Mouse (Mus musculus) embryonic facial prominence, embryonic 15.5 days (tissue): ENCODE results near the gene Lrrc29. TPM values are rescaled to one million over a fixed set of nuclear protein-coding genes. Genes with fewer than 3 reads are reported as not detected.
A peak's percentile ranks its signal among the peaks of the same experiment; 100 is the strongest.

Experiments used
- ATAC-seq: fragments of 200-750 bp; cut with Nextera tagmentation; 2 replicates; pipeline ENCODE4 v1.8.0; 2017; ENCODE audit warnings: low read depth, moderate TSS enrichment; ENCODE audit not compliant: insufficient number of reproducible peaks, low FRiP score, low TSS enrichment
- H3K27ac ChIP-seq: fragments of 300-500 bp; sonication (generic); replicated peaks from 2 replicates; pipeline ENCODE4 v1.5.1; 2015; ENCODE audit warnings: mild to moderate bottlenecking, inconsistent platforms
- H3K27me3 ChIP-seq: fragments of 300-500 bp; sonication (generic); 2 replicates; pipeline ENCODE4 v1.6.1; 2015; ENCODE audit warnings: inconsistent platforms
- H3K36me3 ChIP-seq: fragments of 300-500 bp; sonication (generic); 2 replicates; pipeline ENCODE4 v1.6.1; 2015; ENCODE audit warnings: mild to moderate bottlenecking, inconsistent platforms
- H3K4me1 ChIP-seq: fragments of 300-500 bp; sonication (generic); 2 replicates; pipeline ENCODE4 v1.6.1; 2015; ENCODE audit warnings: inconsistent platforms
- H3K4me2 ChIP-seq: fragments of 300-500 bp; sonication (generic); replicated peaks from 2 replicates; pipeline ENCODE4 v1.6.1; 2015; ENCODE audit warnings: mild to moderate bottlenecking, inconsistent platforms
- H3K4me3 ChIP-seq: fragments of 300-500 bp; sonication (generic); replicated peaks from 2 replicates; pipeline ENCODE4 v1.5.1; 2015; ENCODE audit warnings: mild to moderate bottlenecking, inconsistent platforms
- H3K9ac ChIP-seq: fragments of 300-500 bp; sonication (generic); 2 replicates; pipeline ENCODE4 v1.6.1; 2015; ENCODE audit warnings: inconsistent platforms
- H3K9me3 ChIP-seq: fragments of 300-500 bp; sonication (generic); replicated peaks from 2 replicates; pipeline ENCODE4 v1.6.1; 2016; ENCODE audit warnings: inconsistent platforms
- WGBS: fragments of 180-500 bp; shearing (Covaris S2); methylation state at CpG from one replicate; pipeline ENCODE4 v1.1.7; 2015; 5-methylcytosine and 5-hydroxymethylcytosine counted together
- polyA plus RNA-seq: library from polyadenylated mRNA; unstranded; fragments of >200 nt; fragmentation: Nextera tagmentation; extraction: Ambion mirVana; gene quantifications from 2 replicates; pipeline ENCODE4 v1.2.1, GENCODE M21; 2015

The Lrrc29 gene
- polyA plus RNA-seq, 1 experiment from 2014 or later, result 2.0 TPM

- Histone ChIP-seq H3K4me1 (peaks cover 18% of the 10 kb centered on the region), H3K27me3 (no peaks in the 10 kb centered on the region), H3K9ac (no peak overlapping the region), H3K27ac (no peak overlapping the region), H3K4me2 (no peak overlapping the region), H3K4me3 (no peak overlapping the region), H3K9me3 (no peaks in the 10 kb centered on the region), H3K36me3 (peaks cover 29% of the 10 kb centered on the region)
- 93% methylated on average over 4 of the region's 4 CpGs for WGBS
- no peak for ATAC-seq
These were observed 2.9 kb downstream of the Lrrc29 start for GRCm38 (mm10) chr8:105323183-105323582.

GRCm38 (mm10) chr8:105318662-105319190 is 7.4 kb downstream of the Lrrc29 start:
- Histone ChIP-seq H3K9ac (no peak overlapping the region), H3K27ac (no peak overlapping the region), H3K4me3 (no peak overlapping the region), H3K27me3 (no peaks in the 10 kb centered on the region), H3K4me2 (no peak overlapping the region), H3K4me1 (no peaks in the 10 kb centered on the region), H3K36me3 (peaks cover 50% of the 10 kb centered on the region), H3K9me3 (no peaks in the 10 kb centered on the region)
- no peak for ATAC-seq
- 84% methylated on average over 11 of the region's 11 CpGs for WGBS

- Histone ChIP-seq H3K4me3 (no peak overlapping the region), H3K4me2 (no peak overlapping the region), H3K36me3 (peaks cover 54% of the 10 kb centered on the region), H3K9me3 (no peaks in the 10 kb centered on the region), H3K4me1 (no peaks in the 10 kb centered on the region), H3K27me3 (no peaks in the 10 kb centered on the region), H3K27ac (no peak overlapping the region), H3K9ac (no peak overlapping the region)
- ATAC-seq, result no peak
- 79% methylated on average over 4 of the region's 4 CpGs for WGBS
These were observed 8.1 kb downstream of the Lrrc29 start for GRCm38 (mm10) chr8:105317941-105318340.

GRCm38 (mm10) chr8:105315073-105315769 is 10.9 kb downstream of the Lrrc29 start:
- H3K27me3 ChIP-seq, result no peaks in the 10 kb centered on the region
- H3K4me3 ChIP-seq, result no peak overlapping the region
- H3K9me3 ChIP-seq, result no peaks in the 10 kb centered on the region
- no peak overlapping the region for H3K27ac ChIP-seq
- H3K36me3 ChIP-seq, result peaks cover 74% of the 10 kb centered on the region
- no peak overlapping the region for H3K4me2 ChIP-seq
- H3K9ac ChIP-seq, result no peak overlapping the region
- no peaks in the 10 kb centered on the region for H3K4me1 ChIP-seq
- ATAC-seq, result 0 out of 2 replicates have a peak, but pooled peaks have one; percentile 17
- WGBS, result 83% methylated on average over 18 of the region's 18 CpGs

GRCm38 (mm10) chr8:105313622-105314402 is 12.3 kb downstream of the Lrrc29 start:
- ATAC-seq, result no peak
- Histone ChIP-seq H3K9ac (no peak overlapping the region), H3K27ac (no peak overlapping the region), H3K9me3 (no peaks in the 10 kb centered on the region), H3K27me3 (no peaks in the 10 kb centered on the region), H3K36me3 (peaks cover 78% of the 10 kb centered on the region), H3K4me2 (no peak overlapping the region), H3K4me1 (no peaks in the 10 kb centered on the region), H3K4me3 (no peak overlapping the region)
- WGBS, result 79% methylated on average over 9 of the region's 9 CpGs

- Histone ChIP-seq H3K36me3 (peaks cover 78% of the 10 kb centered on the region), H3K27me3 (no peaks in the 10 kb centered on the region), H3K4me3 (no peak overlapping the region), H3K4me2 (no peak overlapping the region), H3K27ac (no peak overlapping the region), H3K9me3 (no peaks in the 10 kb centered on the region), H3K9ac (no peak overlapping the region), H3K4me1 (no peaks in the 10 kb centered on the region)
- WGBS, result 88% methylated on average over 8 of the region's 8 CpGs
- ATAC-seq, result no peak
These were observed 13.1 kb downstream of the Lrrc29 start for GRCm38 (mm10) chr8:105312891-105313481.

- H3K4me3 ChIP-seq, result no peak overlapping the region
- no peaks in the 10 kb centered on the region for H3K4me1 ChIP-seq
- no peak overlapping the region for H3K27ac ChIP-seq
- no peak for ATAC-seq
- H3K9ac ChIP-seq, result no peak overlapping the region
- H3K9me3 ChIP-seq, result no peaks in the 10 kb centered on the region
- H3K27me3 ChIP-seq, result no peaks in the 10 kb centered on the region
- H3K4me2 ChIP-seq, result no peak overlapping the region
- 81% methylated on average over 1 of the region's 1 CpGs for WGBS
- peaks cover 81% of the 10 kb centered on the region for H3K36me3 ChIP-seq
These were observed 14.4 kb downstream of the Lrrc29 start for GRCm38 (mm10) chr8:105311718-105312117.

- Histone ChIP-seq H3K9ac (no peak overlapping the region), H3K4me3 (no peak overlapping the region), H3K9me3 (no peaks in the 10 kb centered on the region), H3K4me1 (peaks cover 16% of the 10 kb centered on the region), H3K36me3 (peaks cover 70% of the 10 kb centered on the region), H3K4me2 (no peak overlapping the region), H3K27me3 (no peaks in the 10 kb centered on the region), H3K27ac (no peak overlapping the region)
- no peak for ATAC-seq
- WGBS, result 81% methylated on average over 8 of the region's 8 CpGs
These were observed 16.0 kb downstream of the Lrrc29 start for GRCm38 (mm10) chr8:105310118-105310517.

GRCm38 (mm10) chr8:105309142-105309847 is 16.8 kb downstream of the Lrrc29 start:
- Histone ChIP-seq H3K9ac (no peak overlapping the region), H3K36me3 (peaks cover 68% of the 10 kb centered on the region), H3K27ac (no peak overlapping the region), H3K27me3 (no peaks in the 10 kb centered on the region), H3K4me1 (peaks cover 24% of the 10 kb centered on the region), H3K4me3 (no peak overlapping the region), H3K9me3 (no peaks in the 10 kb centered on the region), H3K4me2 (no peak overlapping the region)
- 80% methylated on average over 15 of the region's 15 CpGs for WGBS
- no peak for ATAC-seq

GRCm38 (mm10) chr8:105308428-105308827 is 17.6 kb downstream of the Lrrc29 start:
- peaks cover 29% of the 10 kb centered on the region for H3K4me1 ChIP-seq
- H3K27me3 ChIP-seq, result no peaks in the 10 kb centered on the region
- no peak overlapping the region for H3K4me3 ChIP-seq
- peaks cover 71% of the 10 kb centered on the region for H3K36me3 ChIP-seq
- no peak overlapping the region for H3K4me2 ChIP-seq
- H3K9me3 ChIP-seq, result no peaks in the 10 kb centered on the region
- no peak for ATAC-seq
- WGBS, result 93% methylated on average over 10 of the region's 10 CpGs
- H3K27ac ChIP-seq, result no peak overlapping the region
- no peak overlapping the region for H3K9ac ChIP-seq

GRCm38 (mm10) chr8:105307670-105308069 is 18.4 kb downstream of the Lrrc29 start:
- ATAC-seq, result no peak
- Histone ChIP-seq H3K4me3 (no peak overlapping the region), H3K27ac (no peak overlapping the region), H3K4me1 (peaks cover 29% of the 10 kb centered on the region), H3K36me3 (peaks cover 70% of the 10 kb centered on the region), H3K9me3 (no peaks in the 10 kb centered on the region), H3K9ac (no peak overlapping the region), H3K4me2 (no peak overlapping the region), H3K27me3 (no peaks in the 10 kb centered on the region)
- 95% methylated on average over 13 of the region's 13 CpGs for WGBS
